Mouse (Mus musculus) liver, postnatal 0 days (tissue): Measurements from ENCODE around the gene Gal3st2b. TPM values are rescaled to one million over a fixed set of nuclear protein-coding genes. Genes with fewer than 3 reads are reported as not detected.

Experiments used
- polyA plus RNA-seq: library from polyadenylated mRNA; unstranded; fragments of >200 nt; fragmentation: Nextera tagmentation; extraction: Ambion mirVana; gene quantifications from 2 replicates; pipeline ENCODE4 v1.2.1, GENCODE M21; 2015

The Gal3st2b gene
- polyA plus RNA-seq, 1 experiment from 2014 or later = not detected

Other genes starting within 250 kb of the Gal3st2b start
- gene Bok, start 232.7 kb upstream of the Gal3st2b start, polyA plus RNA-seq = 6.8 and 7.2 TPM in 2 replicates
- 48.9 and 51.6 TPM in 2 replicates for gene Atg4b, start 166.8 kb upstream of the Gal3st2b start, polyA plus RNA-seq
- 13.0 TPM in 2 replicates for gene Thap4, start 163.4 kb upstream of the Gal3st2b start, polyA plus RNA-seq
- gene Dtymk, start 116.4 kb upstream of the Gal3st2b start, polyA plus RNA-seq = 73.3 and 78.9 TPM in 2 replicates
- 4.6 and 5.7 TPM in 2 replicates for gene Ing5, start 114.3 kb upstream of the Gal3st2b start, polyA plus RNA-seq
- gene D2hgdh, start 93.4 kb upstream of the Gal3st2b start, polyA plus RNA-seq = 4.3 and 5.7 TPM in 2 replicates
- 0.06 TPM in 1 of 2 replicates, not detected in the other for gene Gal3st2, start 57.0 kb upstream of the Gal3st2b start, polyA plus RNA-seq
- not detected in 2 replicates for gene Gal3st2c, start 72.2 kb downstream of the Gal3st2b start, polyA plus RNA-seq
- gene Neu4, start 102.1 kb downstream of the Gal3st2b start, polyA plus RNA-seq = not detected in 2 replicates
- gene Pdcd1, start 134.2 kb downstream of the Gal3st2b start, polyA plus RNA-seq = 0.15 TPM in 2 replicates